Comparison of ENCODE assay signal across 17 mouse cellular contexts in genomic region chr3:29984431-29984830, GRCm38 (mm10).
"Had no signal": no experiment of that assay in that cellular context is flagged by ENCODE, and none has a peak within 500 bp of the region (broad histone marks: within the 10 kb centered on the region; RNA-seq: fewer than 3 reads in every experiment).

No protein-coding gene starts in this region.

- DNase-seq: liver, embryonic 13.5 days; liver, postnatal 0 days; lung, adult 2 months; lung, postnatal 10 days; right cerebral cortex, postnatal 14 days; thymus, adult 2 months; thymus, postnatal 25 days; thymus, postnatal 4 days had no signal

- H3K4me1 ChIP-seq: liver, embryonic 13.5 days; liver, embryonic 15.5 days; megakaryocyte, embryonic 14.5 days; midbrain, embryonic 13.5 days; midbrain, embryonic 15.5 days; neural tube, embryonic 12.5 days; stomach, embryonic 15.5 days had no signal

- ATAC-seq: liver, postnatal 0 days; midbrain, embryonic 13.5 days; midbrain, embryonic 15.5 days had no signal

- H3K36me3 ChIP-seq: liver, embryonic 13.5 days; liver, embryonic 15.5 days; midbrain, embryonic 13.5 days; midbrain, embryonic 15.5 days; neural tube, embryonic 12.5 days; stomach, embryonic 15.5 days had no signal

- H3K27me3 ChIP-seq: liver, embryonic 13.5 days; liver, embryonic 15.5 days; megakaryocyte, embryonic 14.5 days; midbrain, embryonic 13.5 days; midbrain, embryonic 15.5 days; neural tube, embryonic 12.5 days; stomach, embryonic 15.5 days had no signal

- H3K9me3 ChIP-seq: liver, embryonic 13.5 days; liver, embryonic 15.5 days; megakaryocyte, embryonic 14.5 days; midbrain, embryonic 13.5 days; midbrain, embryonic 15.5 days; neural tube, embryonic 12.5 days; stomach, embryonic 15.5 days had no signal

- H3K27ac ChIP-seq: liver, embryonic 13.5 days; liver, embryonic 15.5 days; macrophage; midbrain, embryonic 13.5 days; midbrain, embryonic 15.5 days; neural tube, embryonic 12.5 days; stomach, embryonic 15.5 days; stomach, postnatal 0 days had no signal

- H3K9ac ChIP-seq: liver, embryonic 13.5 days; liver, embryonic 15.5 days; liver, postnatal 0 days; midbrain, embryonic 13.5 days; midbrain, embryonic 15.5 days; neural tube, embryonic 12.5 days; stomach, embryonic 15.5 days had no signal

- H3K4me2 ChIP-seq: liver, embryonic 13.5 days; liver, embryonic 15.5 days; midbrain, embryonic 11.5 days; midbrain, embryonic 13.5 days; midbrain, embryonic 15.5 days; neural tube, embryonic 12.5 days; stomach, embryonic 15.5 days had no signal

- H3K4me3 ChIP-seq: liver, embryonic 13.5 days; liver, embryonic 15.5 days; megakaryocyte, embryonic 14.5 days; midbrain, embryonic 13.5 days; midbrain, embryonic 15.5 days; neural tube, embryonic 12.5 days; stomach, embryonic 15.5 days had no signal
